Mouse (Mus musculus) limb, embryonic 10.5 days (tissue): ENCODE results near the gene Kdm5b. TPM values are rescaled to one million over a fixed set of nuclear protein-coding genes. Genes with fewer than 3 reads are reported as not detected.
"Not testable (repeated sequence)": the region's sequence is repeated elsewhere in the genome, so short reads cannot be mapped to it uniquely, and the experiment has no call there.

Source experiments
- DNase-seq: peaks from one replicate; pipeline ENCODE4 v3.0.0-alpha.2; 2017; ENCODE audit warnings: low spot score
- H3K27ac ChIP-seq: fragments of 300-500 bp; sonication (generic); 2 replicates; pipeline ENCODE4 v1.5.1; 2016; ENCODE audit warnings: mild to moderate bottlenecking
- H3K27me3 ChIP-seq: fragments of 300-500 bp; sonication (generic); 2 replicates; pipeline ENCODE4 v1.6.1; 2016; ENCODE audit warnings: low read depth, mild to moderate bottlenecking; ENCODE audit not compliant: poor library complexity, severe bottlenecking
- H3K36me3 ChIP-seq: fragments of 300-500 bp; sonication (generic); 2 replicates; pipeline ENCODE4 v1.6.1; 2016; ENCODE audit warnings: mild to moderate bottlenecking, moderate library complexity
- H3K4me1 ChIP-seq: fragments of 300-500 bp; sonication (generic); 2 replicates; pipeline ENCODE4 v1.6.1; 2016
- H3K4me3 ChIP-seq: fragments of 300-500 bp; sonication (generic); 2 replicates; pipeline ENCODE4 v1.5.1; 2016; ENCODE audit warnings: mild to moderate bottlenecking, moderate library complexity
- H3K9me3 ChIP-seq: fragments of 300-500 bp; sonication (generic); replicated peaks from 2 replicates; pipeline ENCODE4 v1.6.1; 2016; ENCODE audit warnings: mild to moderate bottlenecking
- WGBS: fragments of 180-500 bp; shearing (Covaris S2); methylation state at CpG from one replicate; pipeline ENCODE4 v1.1.7; 2016; 5-methylcytosine and 5-hydroxymethylcytosine counted together
- polyA plus RNA-seq: library from polyadenylated mRNA; unstranded; fragments of >200 nt; fragmentation: Nextera tagmentation; extraction: Ambion mirVana; gene quantifications from 2 replicates; pipeline ENCODE4 v1.2.1, GENCODE M21; 2016

The Kdm5b gene
- polyA plus RNA-seq, 1 experiment from 2014 or later = 81.9 TPM

DNA sequence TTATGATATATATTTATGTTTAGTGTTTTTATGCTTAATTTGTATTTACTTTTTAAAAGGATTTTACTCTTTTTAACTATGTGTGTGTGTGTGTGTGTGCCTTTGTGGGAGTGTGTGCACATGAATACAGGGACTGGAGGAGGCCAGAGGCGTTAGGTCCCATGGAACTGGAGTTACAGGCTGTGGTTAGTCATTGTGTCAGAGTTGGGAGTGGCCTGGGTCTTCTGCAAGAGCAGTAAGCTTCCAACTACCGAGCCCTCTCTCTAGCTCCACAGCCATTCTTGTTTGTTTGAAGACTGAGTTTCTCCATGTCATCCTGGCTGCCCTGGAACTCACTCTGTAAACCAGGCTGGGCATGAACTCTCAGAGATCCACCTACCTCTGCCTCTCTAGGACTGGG lies 37.6 kb upstream of the Kdm5b start:
- DNase-seq = no peak
- no peak overlapping the region for H3K27ac ChIP-seq
- H3K9me3 ChIP-seq = no peaks in the 10 kb centered on the region
- H3K4me3 ChIP-seq = no peak overlapping the region
- WGBS = 62% methylated on average over 2 of the region's 2 CpGs
- H3K27me3 ChIP-seq = no peaks in the 10 kb centered on the region
- H3K36me3 ChIP-seq = no peaks in the 10 kb centered on the region
- no peaks in the 10 kb centered on the region for H3K4me1 ChIP-seq

DNA sequence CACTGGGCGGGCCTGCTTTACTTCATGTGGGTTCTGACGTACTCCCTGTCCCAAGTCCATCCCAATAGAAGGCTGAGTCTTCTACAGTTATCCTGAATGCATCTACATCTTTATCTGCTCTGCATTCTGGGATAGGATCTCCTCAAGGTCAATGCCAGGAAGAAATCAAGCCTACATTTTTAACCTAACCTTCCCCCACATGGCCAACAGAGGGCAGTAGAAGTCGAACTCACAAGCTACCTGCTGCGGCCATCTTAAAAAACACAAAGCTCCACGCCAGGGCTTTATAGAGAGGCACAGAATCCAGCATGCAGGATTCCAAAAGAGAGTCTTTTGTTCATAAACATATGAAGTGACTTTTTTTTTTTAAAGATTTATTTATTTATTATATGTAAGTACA lies 35.5 kb upstream of the Kdm5b start:
- no peak overlapping the region for H3K27ac ChIP-seq
- WGBS = 76% methylated on average over 5 of the region's 5 CpGs
- no peaks in the 10 kb centered on the region for H3K9me3 ChIP-seq
- DNase-seq = no peak
- no peaks in the 10 kb centered on the region for H3K36me3 ChIP-seq
- H3K4me3 ChIP-seq = no peak overlapping the region
- no peaks in the 10 kb centered on the region for H3K4me1 ChIP-seq
- H3K27me3 ChIP-seq = no peaks in the 10 kb centered on the region

DNA sequence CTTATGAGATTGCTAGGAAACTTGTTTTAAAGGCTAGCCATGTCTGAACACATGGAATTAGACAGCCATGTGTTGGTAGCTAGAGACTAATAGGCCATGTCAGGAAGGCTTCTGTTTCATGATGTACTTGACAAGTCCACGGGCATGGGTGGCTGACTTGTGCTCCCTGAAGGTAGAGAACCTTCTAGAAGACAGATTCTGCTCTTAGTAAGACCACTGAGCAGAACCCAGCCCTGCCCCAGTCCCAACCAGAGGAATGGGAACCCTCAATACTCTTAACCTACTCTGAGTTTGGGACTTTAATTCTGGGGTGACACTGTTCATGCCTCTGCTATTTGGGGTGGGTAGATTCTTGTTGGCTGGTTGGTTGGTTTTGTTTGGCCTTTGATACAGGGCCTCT lies 35.0 kb upstream of the Kdm5b start:
- H3K27ac ChIP-seq = no peak overlapping the region
- no peaks in the 10 kb centered on the region for H3K4me1 ChIP-seq
- H3K4me3 ChIP-seq = no peak overlapping the region
- H3K9me3 ChIP-seq = no peaks in the 10 kb centered on the region
- H3K27me3 ChIP-seq = no peaks in the 10 kb centered on the region
- WGBS = 90% methylated on average over 1 of the region's 1 CpGs
- no peak for DNase-seq
- H3K36me3 ChIP-seq = no peaks in the 10 kb centered on the region

DNA sequence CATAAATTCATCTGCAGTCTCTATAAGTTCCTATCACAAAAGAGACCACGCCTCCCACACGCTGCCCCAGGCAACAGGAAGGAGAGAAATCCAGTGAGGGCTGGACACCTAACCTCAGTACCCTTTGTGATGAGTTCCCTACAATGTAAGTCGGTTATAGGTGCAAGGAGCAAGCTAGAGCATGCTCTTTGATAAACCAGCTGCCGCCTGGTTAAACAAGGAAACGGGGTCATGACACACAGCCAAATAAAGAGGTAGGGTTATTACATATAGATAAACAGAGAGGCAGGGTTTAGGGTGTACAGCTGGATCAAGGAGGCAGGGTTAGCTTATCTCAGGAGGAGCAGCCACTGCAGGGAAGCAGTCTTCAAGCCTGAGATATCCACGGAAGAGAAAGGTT lies 33.2 kb upstream of the Kdm5b start:
- Histone ChIP-seq H3K27ac (no peak overlapping the region), H3K4me1 (no peaks in the 10 kb centered on the region), H3K27me3 (no peaks in the 10 kb centered on the region), H3K9me3 (no peaks in the 10 kb centered on the region), H3K4me3 (no peak overlapping the region), H3K36me3 (no peaks in the 10 kb centered on the region)
- WGBS = 86% methylated on average over 6 of the region's 6 CpGs
- DNase-seq = no peak

DNA sequence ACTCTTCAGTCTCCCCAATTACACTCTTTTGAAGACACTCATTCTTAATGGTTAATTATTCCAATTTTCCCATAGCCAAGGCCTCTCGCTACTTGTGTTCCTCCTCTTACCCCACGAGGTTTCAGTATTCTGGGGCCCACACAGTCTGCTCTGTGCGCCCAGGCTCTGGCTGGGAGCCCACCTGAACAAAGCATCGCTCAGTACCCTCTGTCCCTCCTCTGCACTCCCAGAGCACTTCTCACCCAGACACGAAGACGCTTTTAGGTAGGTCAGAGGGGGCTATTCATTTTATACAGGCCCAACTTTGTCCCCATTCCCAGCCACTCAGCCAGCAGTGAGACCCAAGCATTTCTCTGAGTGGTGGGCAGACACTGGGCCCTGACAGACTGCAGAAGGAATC lies 29.4 kb upstream of the Kdm5b start:
- no peak for DNase-seq
- H3K4me3 ChIP-seq = no peak overlapping the region
- H3K27me3 ChIP-seq = no peaks in the 10 kb centered on the region
- H3K4me1 ChIP-seq = no peaks in the 10 kb centered on the region
- no peaks in the 10 kb centered on the region for H3K9me3 ChIP-seq
- WGBS = 87% methylated on average over 6 of the region's 6 CpGs
- H3K36me3 ChIP-seq = no peaks in the 10 kb centered on the region
- H3K27ac ChIP-seq = no peak overlapping the region

DNA sequence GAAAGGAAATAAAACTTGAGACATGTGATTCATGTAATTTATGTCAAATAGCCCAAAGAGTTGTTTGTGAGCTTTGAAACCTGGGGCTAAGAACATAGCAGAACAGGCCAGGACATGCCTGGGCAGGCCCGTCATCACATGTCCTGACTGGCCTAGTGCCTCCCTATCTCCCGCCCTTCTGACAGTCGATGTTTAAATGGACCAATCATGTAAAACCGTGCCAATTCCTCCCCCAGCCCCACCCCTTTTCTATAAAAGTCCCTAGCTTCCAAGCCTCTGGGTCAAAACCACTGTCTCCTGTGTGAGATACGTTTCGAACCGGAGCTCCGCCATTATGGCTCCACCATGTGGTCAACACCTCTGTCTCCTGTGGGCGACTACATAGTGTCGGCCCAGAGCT lies 26.3 kb upstream of the Kdm5b start:
- 93% methylated on average over 10 of the region's 10 CpGs for WGBS

DNA sequence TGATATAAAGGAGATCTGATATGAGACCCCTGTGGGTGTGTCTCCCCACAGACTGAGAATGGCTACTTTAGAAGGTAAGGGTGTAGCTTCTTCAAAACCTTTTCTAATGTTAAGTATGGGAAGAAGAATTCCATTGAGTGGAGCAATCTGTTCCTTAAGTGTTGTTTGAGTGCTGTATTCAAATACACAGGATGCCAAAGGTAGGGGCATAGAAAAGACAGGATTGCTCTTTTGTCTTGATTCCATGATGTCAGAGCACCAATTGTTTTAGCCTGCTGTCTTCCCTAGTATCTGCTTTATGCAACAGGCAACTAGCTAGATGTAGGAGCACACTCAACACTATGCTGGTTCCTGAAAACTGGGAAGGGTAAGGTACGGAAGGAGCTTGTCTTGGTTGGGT lies 24.9 kb upstream of the Kdm5b start:
- 98% methylated on average over 1 of the region's 1 CpGs for WGBS
- Histone ChIP-seq H3K36me3 (no peaks in the 10 kb centered on the region), H3K27ac (no peak overlapping the region), H3K4me1 (no peaks in the 10 kb centered on the region), H3K9me3 (no peaks in the 10 kb centered on the region), H3K27me3 (no peaks in the 10 kb centered on the region), H3K4me3 (no peak overlapping the region)
- DNase-seq = no peak

More for the DNA sequence above, 26.3 kb upstream of the Kdm5b start:
- H3K9me3 ChIP-seq, H3K27ac ChIP-seq, H3K4me1 ChIP-seq, H3K27me3 ChIP-seq, H3K4me3 ChIP-seq, H3K36me3 ChIP-seq, DNase-seq: not testable (repeated sequence)

DNA sequence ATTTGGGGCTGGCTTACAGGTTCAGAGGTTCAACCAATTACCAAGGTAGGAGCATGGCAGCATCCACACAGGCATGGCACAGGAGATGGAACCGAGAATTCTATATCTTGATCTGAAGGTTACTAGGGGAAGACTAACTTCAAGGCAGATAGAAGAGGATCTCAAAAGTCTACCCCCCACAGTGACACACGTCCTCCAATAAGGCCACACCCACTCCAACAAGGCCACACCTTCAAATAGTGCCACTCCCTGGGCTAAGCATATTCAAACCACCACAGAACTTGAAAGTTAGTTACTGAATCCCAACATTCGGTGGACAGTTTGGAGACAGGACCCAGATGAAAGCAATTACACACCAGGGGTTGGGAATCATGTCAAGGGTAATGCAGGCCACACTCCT lies 24.5 kb upstream of the Kdm5b start:
- no peaks in the 10 kb centered on the region for H3K27me3 ChIP-seq
- no peak for DNase-seq

DNA sequence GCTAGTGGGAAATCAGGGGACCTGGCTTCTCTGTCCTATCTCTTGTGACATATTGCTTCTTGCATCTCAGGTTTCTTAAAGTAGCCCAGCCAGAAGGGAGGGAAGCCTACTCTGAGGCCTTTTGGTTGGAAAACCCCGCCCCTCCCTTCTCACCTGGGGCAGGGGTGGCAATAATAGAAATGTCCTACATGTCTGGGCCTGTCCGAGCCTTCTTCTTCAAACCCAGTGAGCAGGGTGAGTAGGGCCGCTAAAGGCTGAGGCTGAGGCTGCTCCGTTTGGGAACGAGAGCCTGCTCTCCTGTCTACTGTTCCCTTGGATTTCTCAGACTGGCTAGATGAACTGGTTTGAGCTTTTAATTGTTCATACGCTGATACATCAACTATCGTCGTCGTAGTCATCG lies 19.4 kb upstream of the Kdm5b start:
- no peaks in the 10 kb centered on the region for H3K36me3 ChIP-seq
- H3K27me3 ChIP-seq = no peaks in the 10 kb centered on the region
- H3K9me3 ChIP-seq = no peaks in the 10 kb centered on the region
- DNase-seq = no peak
- 84% methylated on average over 10 of the region's 10 CpGs for WGBS
- no peak overlapping the region for H3K27ac ChIP-seq
- no peak overlapping the region for H3K4me3 ChIP-seq
- H3K4me1 ChIP-seq = no peaks in the 10 kb centered on the region

More for the DNA sequence above, 24.5 kb upstream of the Kdm5b start:
- Histone ChIP-seq H3K36me3 (no peaks in the 10 kb centered on the region), H3K27ac (no peak overlapping the region), H3K4me1 (no peaks in the 10 kb centered on the region), H3K4me3 (no peak overlapping the region), H3K9me3 (no peaks in the 10 kb centered on the region)
- WGBS = 86% methylated on average over 3 of the region's 3 CpGs

DNA sequence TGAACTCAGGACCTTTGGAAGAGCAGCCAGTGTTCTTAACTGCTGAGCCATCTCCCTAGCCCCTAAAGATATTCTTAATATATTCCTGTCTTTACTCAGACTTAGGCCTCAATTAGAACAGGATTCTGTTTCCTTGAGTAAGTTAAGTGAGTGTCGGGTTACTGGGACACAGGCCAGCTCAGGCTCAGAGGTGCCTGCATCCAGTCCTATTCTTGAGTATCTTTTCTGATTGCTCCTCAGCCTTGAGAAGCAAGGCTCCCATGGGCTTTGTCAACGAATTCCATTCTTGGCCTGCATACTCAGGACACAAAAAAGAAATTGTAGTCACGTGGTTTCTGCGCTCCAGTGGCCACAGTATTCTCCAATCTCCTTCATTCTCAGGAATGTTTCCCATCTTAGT lies 11.7 kb upstream of the Kdm5b start:
- no peak for DNase-seq
- Histone ChIP-seq H3K4me1 (no peaks in the 10 kb centered on the region), H3K27me3 (no peaks in the 10 kb centered on the region), H3K9me3 (no peaks in the 10 kb centered on the region), H3K4me3 (no peak overlapping the region), H3K36me3 (no peaks in the 10 kb centered on the region), H3K27ac (no peak overlapping the region)
- WGBS = 74% methylated on average over 4 of the region's 4 CpGs

DNA sequence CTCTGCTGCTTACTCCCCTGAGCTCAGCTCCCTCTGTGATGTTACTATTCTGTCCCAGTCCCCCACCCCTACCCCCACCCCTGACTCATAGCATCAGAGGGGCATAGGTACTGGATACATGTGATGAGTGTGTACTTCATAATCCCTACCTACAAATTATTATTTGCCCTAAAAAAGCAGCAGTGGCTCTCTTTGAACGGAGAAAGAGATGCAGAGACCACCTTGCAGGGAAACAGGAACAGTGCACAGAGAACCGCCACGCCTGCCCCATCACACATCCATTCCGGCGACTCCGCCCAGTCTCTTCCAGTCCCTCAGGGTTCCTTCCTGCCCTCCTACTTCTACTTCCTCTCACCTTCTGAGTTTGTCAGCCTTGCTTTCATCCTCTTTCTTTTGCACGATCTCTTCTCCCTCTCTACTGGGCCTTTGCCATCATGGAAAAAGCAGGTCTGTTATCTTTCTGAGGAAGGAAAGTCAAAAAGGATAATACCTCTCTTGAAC lies 10.3 kb upstream of the Kdm5b start, which contains the start of gene Mgat4e:
Mgat4e (minus strand) TSS at position 51 of the 501 bp plus-strand sequence.
- H3K27ac ChIP-seq = no peak within 1 kb of the TSS
- no peaks in the 10 kb centered on the region for H3K27me3 ChIP-seq
- 49% methylated on average over 7 of the region's 7 CpGs for WGBS
- DNase-seq = no peak
- no peak within 1 kb of the TSS for H3K4me3 ChIP-seq
- H3K36me3 ChIP-seq = no peaks in the 10 kb centered on the region
- H3K9me3 ChIP-seq = no peaks in the 10 kb centered on the region
- no peaks in the 10 kb centered on the region for H3K4me1 ChIP-seq

DNA sequence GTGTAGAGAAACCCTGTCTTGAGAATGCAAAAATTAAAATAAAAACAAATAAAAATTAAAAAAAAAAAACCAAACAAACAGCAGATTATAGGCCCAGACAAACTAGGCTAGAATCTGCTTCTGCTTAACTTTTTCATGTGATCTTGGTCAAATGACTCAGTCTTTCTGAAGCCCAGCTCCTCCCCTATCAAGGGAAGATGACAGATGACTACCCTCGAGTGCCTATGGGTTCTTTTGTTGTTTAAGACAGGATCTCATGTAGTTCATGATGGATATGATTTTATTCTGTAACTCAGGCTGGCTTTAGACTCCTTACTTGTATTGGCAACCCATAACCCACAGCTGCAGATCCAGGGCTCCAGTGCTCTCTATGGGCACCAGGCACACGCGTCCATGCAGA lies 8.1 kb upstream of the Kdm5b start:
- 85% methylated on average over 3 of the region's 3 CpGs for WGBS
- DNase-seq = no peak
- no peak overlapping the region for H3K4me3 ChIP-seq
- H3K4me1 ChIP-seq = peaks cover 18% of the 10 kb centered on the region
- H3K36me3 ChIP-seq = no peaks in the 10 kb centered on the region
- H3K27ac ChIP-seq = no peak overlapping the region
- H3K27me3 ChIP-seq = peaks cover 5% of the 10 kb centered on the region; the same call in 1 of the 2 replicates
- H3K9me3 ChIP-seq = no peaks in the 10 kb centered on the region

DNA sequence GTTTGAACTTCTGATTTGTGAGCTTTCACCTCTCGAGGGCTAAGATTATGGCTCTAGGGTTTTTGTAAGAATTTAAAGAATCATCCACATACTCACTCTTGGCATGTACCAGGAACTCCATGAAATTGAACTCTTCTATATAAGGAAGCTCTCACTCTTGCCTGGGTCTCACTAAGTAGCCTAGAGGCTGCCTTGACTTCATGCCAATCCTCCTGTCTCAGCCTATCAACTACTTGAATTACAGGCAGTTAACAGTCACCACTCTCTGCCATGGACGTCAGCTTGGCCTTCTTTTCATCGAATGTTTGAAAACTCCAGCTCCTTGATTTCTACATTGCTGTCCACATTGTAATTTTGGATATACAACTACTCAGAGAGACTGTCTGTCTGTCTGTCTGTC lies 7.6 kb upstream of the Kdm5b start:
- Histone ChIP-seq H3K27ac (no peak overlapping the region), H3K4me3 (no peak overlapping the region), H3K9me3 (no peaks in the 10 kb centered on the region), H3K27me3 (peaks cover 5% of the 10 kb centered on the region; the same call in 1 of the 2 replicates), H3K4me1 (peaks cover 23% of the 10 kb centered on the region), H3K36me3 (no peaks in the 10 kb centered on the region)
- no peak for DNase-seq
- 58% methylated on average over 3 of the region's 3 CpGs for WGBS

DNA sequence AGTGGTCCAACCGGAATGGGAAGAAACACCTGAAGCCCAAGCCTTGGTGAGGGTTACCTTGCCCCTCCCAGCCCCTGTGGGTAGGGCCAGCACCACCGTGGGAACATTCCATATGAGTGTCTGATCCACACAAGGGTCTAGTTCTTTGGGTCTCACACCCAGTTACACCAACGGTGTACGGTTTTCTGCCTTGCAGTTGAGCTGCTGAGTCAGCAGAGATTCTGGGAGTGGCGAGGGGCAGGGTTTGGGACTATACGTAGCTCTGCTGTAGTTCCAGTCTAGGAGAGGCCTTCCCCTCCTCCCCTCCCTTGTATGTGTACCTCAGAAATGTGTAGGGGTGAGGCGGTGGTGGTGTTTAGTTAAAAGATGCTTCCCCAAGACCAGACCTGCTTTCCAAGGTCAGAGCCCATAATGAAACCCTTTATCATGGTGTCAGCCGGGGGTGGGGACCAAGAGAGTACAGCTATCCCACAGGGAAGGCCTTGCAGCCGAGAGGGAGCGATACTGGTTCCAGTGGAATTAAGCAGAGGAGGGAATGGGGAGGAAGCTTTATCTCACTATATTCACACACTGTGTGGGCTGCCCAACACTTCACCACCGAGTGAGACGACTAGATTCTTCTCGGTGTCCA lies 4.6 kb upstream of the Kdm5b start:
- WGBS = 26% methylated on average over 13 of the region's 13 CpGs
- H3K9me3 ChIP-seq = no peaks in the 10 kb centered on the region
- peak overlapping the region; percentile 72 for H3K4me3 ChIP-seq
- peak; percentile 33 for DNase-seq
- no peaks in the 10 kb centered on the region for H3K36me3 ChIP-seq
- peaks cover 25% of the 10 kb centered on the region for H3K4me1 ChIP-seq
- H3K27me3 ChIP-seq = peaks cover 5% of the 10 kb centered on the region; the same call in 1 of the 2 replicates
- peak overlapping the region; percentile 94 for H3K27ac ChIP-seq
